Mouse (Mus musculus): ENCODE results near the gene Errfi1.

DNA sequence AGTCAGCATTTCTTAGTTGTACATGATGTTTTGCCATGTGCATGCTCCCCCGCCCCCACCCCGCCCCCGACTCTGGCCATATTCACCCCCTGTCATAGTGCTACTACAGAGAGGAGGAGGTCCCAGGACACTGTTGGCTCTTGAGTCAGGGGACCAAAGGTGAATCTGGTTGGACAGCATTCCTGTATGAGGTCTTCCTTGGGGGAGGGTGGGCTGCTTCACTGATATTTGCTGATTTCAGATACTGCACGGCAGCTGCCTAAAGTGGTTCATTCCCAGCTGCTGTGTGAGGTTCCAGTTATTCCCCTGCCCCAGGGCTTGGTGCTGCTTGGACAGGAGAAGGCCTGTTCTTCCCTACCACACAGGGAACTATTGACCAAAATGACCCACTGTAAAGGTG lies 34.8 kb downstream of the Errfi1 start:
- no peak for TF ChIP-seq POLR2A (IDR thresholded peaks at IDR 0.05; ENCODE audit: insufficient read depth, low read depth, low read length)
- no peak for TF ChIP-seq CTCF (IDR thresholded peaks at IDR 0.05; ENCODE audit: insufficient read depth, low read depth, low read length)
